Mouse (Mus musculus) layer of hippocampus, adult 9-10 months (tissue): ENCODE measurements at regions not wholly inside any gene's neighbourhood (a gene's known extent, or its start where the extent isn't known, plus 50 kb on each side); places are given as distances from the start of the nearest gene placed in this dataset.

Experiments
- DNase-seq: peaks from one replicate; pipeline ENCODE4 v3.0.0; 2022; ENCODE audit warnings: low spot score

GRCm38 (mm10) chr1:73797858-73798257 lies 326.4 kb downstream of the Tns1 start:
- no peak for DNase-seq

GRCm38 (mm10) chr1:73797413-73797812 lies 326.8 kb downstream of the Tns1 start:
- no peak for DNase-seq

GRCm38 (mm10) chr1:73793871-73794270 lies 330.4 kb downstream of the Tns1 start:
- DNase-seq = no peak

GRCm38 (mm10) chr1:73793256-73793655 lies 331.0 kb downstream of the Tns1 start:
- DNase-seq = no peak

- DNase-seq = no peak
Observed at GRCm38 (mm10) chr1:73792311-73792710, 331.9 kb downstream of the Tns1 start.

GRCm38 (mm10) chr1:73787666-73788065 lies 336.6 kb downstream of the Tns1 start:
- DNase-seq = no peak

GRCm38 (mm10) chr1:73787224-73787623 lies 337.0 kb downstream of the Tns1 start:
- no peak for DNase-seq

GRCm38 (mm10) chr1:73783303-73783702 lies 340.9 kb downstream of the Tns1 start:
- DNase-seq = no peak

GRCm38 (mm10) chr1:73782871-73783270 lies 341.4 kb downstream of the Tns1 start:
- DNase-seq = no peak

- no peak for DNase-seq
Observed at GRCm38 (mm10) chr1:73771773-73772172, 352.5 kb downstream of the Tns1 start.

- DNase-seq = no peak
Observed at GRCm38 (mm10) chr1:73770631-73771030, 353.6 kb downstream of the Tns1 start.

- DNase-seq = no peak
Observed at GRCm38 (mm10) chr1:73764611-73765333, 359.5 kb downstream of the Tns1 start.

GRCm38 (mm10) chr1:73758110-73759061 lies 365.9 kb downstream of the Tns1 start:
- no peak for DNase-seq

GRCm38 (mm10) chr1:73755791-73756190 lies 368.5 kb downstream of the Tns1 start:
- DNase-seq = no peak

- DNase-seq = no peak
Observed at GRCm38 (mm10) chr1:73754928-73755327, 369.3 kb downstream of the Tns1 start.

- DNase-seq = no peak
Observed at GRCm38 (mm10) chr1:73753157-73753556, 371.1 kb downstream of the Tns1 start.

- no peak for DNase-seq
Observed at GRCm38 (mm10) chr1:73748702-73749101, 375.5 kb downstream of the Tns1 start.

GRCm38 (mm10) chr1:73744555-73745234 lies 379.6 kb downstream of the Tns1 start:
- no peak for DNase-seq

GRCm38 (mm10) chr1:73743737-73744554 lies 380.3 kb downstream of the Tns1 start:
- no peak for DNase-seq

GRCm38 (mm10) chr1:73737083-73737482 lies 387.2 kb downstream of the Tns1 start:
- no peak for DNase-seq

GRCm38 (mm10) chr1:73728377-73728776 lies 395.9 kb downstream of the Tns1 start:
- DNase-seq = no peak

- DNase-seq = no peak
Observed at GRCm38 (mm10) chr1:73727781-73728180, 396.5 kb downstream of the Tns1 start.
